Mouse (Mus musculus): ENCODE data around the gene Pnpla1. TPM values are rescaled to one million over a fixed set of nuclear protein-coding genes. Genes with fewer than 3 reads are reported as not detected.

The Pnpla1 gene
- polyA plus RNA-seq, 1 experiment from 2014 or later = 0.06 TPM

- Histone ChIP-seq H3K9ac (replicated peaks) (no peak overlapping the region), H3K4me3 (replicated peaks) (no peak overlapping the region), H3K27ac (replicated peaks) (peak overlapping the region; percentile 51)
Observed at GRCm38 (mm10) chr17:28930392-28931074, 72.3 kb downstream of the Pnpla1 start.

GRCm38 (mm10) chr17:28931436-28932211 lies 73.4 kb downstream of the Pnpla1 start:
- 92% methylated on average over 18 of the region's 18 CpGs for WGBS
- Histone ChIP-seq H3K9ac (replicated peaks) (no peak overlapping the region), H3K9me3 (replicated peaks) (no peaks in the 10 kb centered on the region), H3K36me3 (no peaks in the 10 kb centered on the region), H3K27me3 (replicated peaks) (no peaks in the 10 kb centered on the region), H3K4me1 (peaks cover 10% of the 10 kb centered on the region), H3K4me2 (no peak overlapping the region), H3K4me3 (replicated peaks) (no peak overlapping the region), H3K27ac (replicated peaks) (no peak overlapping the region)
- ATAC-seq (ENCODE audit: low FRiP score) = no peak

More at GRCm38 (mm10) chr17:28930392-28931074, 72.3 kb downstream of the Pnpla1 start:
- Histone ChIP-seq H3K4me1 (peaks cover 10% of the 10 kb centered on the region), H3K27me3 (replicated peaks) (no peaks in the 10 kb centered on the region), H3K9me3 (replicated peaks) (no peaks in the 10 kb centered on the region), H3K4me2 (peak overlapping the region; percentile 41), H3K36me3 (no peaks in the 10 kb centered on the region)
- 17% methylated on average over 14 of the region's 14 CpGs for WGBS
- ATAC-seq (ENCODE audit: low FRiP score) = no peak; the same call in 1 of the 2 replicates

- WGBS = 90% methylated on average over 4 of the region's 4 CpGs
- no peak overlapping the region for H3K4me3 ChIP-seq (replicated peaks)
- H3K4me1 ChIP-seq = peaks cover 10% of the 10 kb centered on the region
- H3K9me3 ChIP-seq (replicated peaks) = no peaks in the 10 kb centered on the region
- H3K36me3 ChIP-seq = no peaks in the 10 kb centered on the region
- no peaks in the 10 kb centered on the region for H3K27me3 ChIP-seq (replicated peaks)
- ATAC-seq (ENCODE audit: low FRiP score) = no peak
- H3K4me2 ChIP-seq = no peak overlapping the region
- no peak overlapping the region for H3K9ac ChIP-seq (replicated peaks)
- H3K27ac ChIP-seq (replicated peaks) = no peak overlapping the region
Observed at GRCm38 (mm10) chr17:28932274-28932673, 74.1 kb downstream of the Pnpla1 start.

DNA sequence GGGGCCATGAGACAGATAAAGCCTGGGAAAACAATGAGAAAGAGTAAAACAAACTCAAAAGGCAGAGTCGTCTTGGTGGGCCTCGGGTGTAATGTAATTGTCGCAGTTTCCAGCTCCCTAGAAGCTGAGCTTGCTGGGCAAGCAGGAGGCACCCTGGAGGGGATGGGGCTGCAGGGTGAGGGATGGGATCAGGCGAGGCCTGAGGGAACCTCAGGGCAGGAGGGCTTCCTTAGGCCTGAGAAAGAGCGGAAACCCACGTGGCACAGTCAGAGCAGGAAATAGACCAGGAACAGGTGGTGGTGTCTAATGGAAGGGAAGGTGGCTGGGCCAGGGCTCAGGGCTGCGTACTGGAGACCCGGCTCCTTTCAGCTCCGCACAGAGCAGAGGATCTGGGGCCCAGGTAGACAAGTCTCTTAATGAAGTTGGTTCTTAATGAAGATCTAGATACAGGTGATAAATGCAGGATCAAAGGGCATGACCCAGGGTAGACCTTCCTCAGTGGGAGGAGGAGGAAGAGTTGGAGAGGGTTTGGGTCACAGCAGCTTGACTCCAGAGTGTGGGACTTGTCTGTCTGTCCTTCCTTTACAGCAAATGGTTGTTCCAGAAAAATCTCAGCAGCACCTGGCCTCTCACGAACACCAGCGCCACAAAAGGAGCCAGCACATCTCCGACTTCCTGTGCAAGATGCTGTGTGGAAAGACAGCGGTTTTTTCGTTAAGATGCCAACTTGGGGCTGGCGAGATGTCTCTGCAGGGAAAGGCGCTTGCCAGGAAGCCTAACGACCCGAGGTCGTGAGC lies 76.1 kb downstream of the Pnpla1 start:
- no peak for ATAC-seq (ENCODE audit: low FRiP score)
- WGBS = 78% methylated on average over 19 of the region's 19 CpGs

DNA sequence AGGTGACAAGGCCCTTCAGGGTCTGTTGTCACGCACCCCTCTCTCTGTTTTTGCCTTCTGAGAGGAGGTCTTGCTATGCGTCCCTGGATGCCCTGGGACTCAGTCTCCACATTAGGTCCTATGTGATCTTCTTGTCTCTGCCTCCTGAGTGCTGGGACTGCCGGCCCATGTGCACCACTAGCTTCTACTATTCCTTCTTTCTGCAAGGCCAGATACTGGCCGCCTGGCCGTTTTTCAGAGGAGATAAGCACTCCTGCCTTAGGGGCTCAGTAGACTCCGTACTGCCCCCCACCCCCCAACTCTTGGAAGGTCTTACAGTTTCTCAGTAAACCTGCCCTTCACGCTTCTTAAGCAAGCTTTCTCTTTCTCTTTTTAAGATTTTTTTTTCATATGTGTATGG lies 77.9 kb downstream of the Pnpla1 start:
- no peaks in the 10 kb centered on the region for H3K36me3 ChIP-seq
- no peak overlapping the region for H3K4me2 ChIP-seq
- WGBS = 93% methylated on average over 7 of the region's 7 CpGs
- H3K27me3 ChIP-seq (replicated peaks) = no peaks in the 10 kb centered on the region
- no peaks in the 10 kb centered on the region for H3K4me1 ChIP-seq
- H3K4me3 ChIP-seq (replicated peaks) = no peak overlapping the region
- no peak overlapping the region for H3K27ac ChIP-seq (replicated peaks)
- no peak overlapping the region for H3K9ac ChIP-seq (replicated peaks)
- ATAC-seq (ENCODE audit: low FRiP score) = no peak
- no peaks in the 10 kb centered on the region for H3K9me3 ChIP-seq (replicated peaks)

More for the DNA sequence above, 76.1 kb downstream of the Pnpla1 start:
- no peaks in the 10 kb centered on the region for H3K9me3 ChIP-seq (replicated peaks)
- H3K4me2 ChIP-seq = no peak overlapping the region
- no peak overlapping the region for H3K9ac ChIP-seq (replicated peaks)
- H3K27me3 ChIP-seq (replicated peaks) = no peaks in the 10 kb centered on the region
- H3K27ac ChIP-seq (replicated peaks) = no peak overlapping the region
- peaks cover 10% of the 10 kb centered on the region for H3K4me1 ChIP-seq
- H3K36me3 ChIP-seq = no peaks in the 10 kb centered on the region
- H3K4me3 ChIP-seq (replicated peaks) = no peak overlapping the region

GRCm38 (mm10) chr17:28936622-28937345 lies 78.6 kb downstream of the Pnpla1 start:
- no peaks in the 10 kb centered on the region for H3K4me1 ChIP-seq
- H3K9ac ChIP-seq (replicated peaks) = no peak overlapping the region
- H3K36me3 ChIP-seq = no peaks in the 10 kb centered on the region
- no peaks in the 10 kb centered on the region for H3K9me3 ChIP-seq (replicated peaks)
- no peaks in the 10 kb centered on the region for H3K27me3 ChIP-seq (replicated peaks)
- no peak overlapping the region for H3K4me2 ChIP-seq
- WGBS = 81% methylated on average over 10 of the region's 10 CpGs
- no peak overlapping the region for H3K4me3 ChIP-seq (replicated peaks)
- no peak for ATAC-seq (ENCODE audit: low FRiP score)
- no peak overlapping the region for H3K27ac ChIP-seq (replicated peaks)

Other genes with a start within 250 kb of the Pnpla1 start
- gene Srpk1, start 235.7 kb upstream of the Pnpla1 start, polyA plus RNA-seq (2015; fragmentation: Nextera tagmentation; extraction: Ambion mirVana) = 85.4 and 90.7 TPM in 2 replicates
- gene Slc26a8, start 168.2 kb upstream of the Pnpla1 start, polyA plus RNA-seq (2015; fragmentation: Nextera tagmentation; extraction: Ambion mirVana) = 0.88 and 1.0 TPM in 2 replicates
- 25.2 and 31.0 TPM in 2 replicates for gene Mapk14, start 167.1 kb upstream of the Pnpla1 start, polyA plus RNA-seq (2015; fragmentation: Nextera tagmentation; extraction: Ambion mirVana)
- 2.7 and 3.0 TPM in 2 replicates for gene AC170998.1, start 132.3 kb upstream of the Pnpla1 start, polyA plus RNA-seq (2015; fragmentation: Nextera tagmentation; extraction: Ambion mirVana)
- 1.2 and 13.6 TPM in 2 replicates for gene Mapk13, start 89.1 kb upstream of the Pnpla1 start, polyA plus RNA-seq (2015; fragmentation: Nextera tagmentation; extraction: Ambion mirVana)
- 7.0 and 10.9 TPM in 2 replicates for gene Brpf3, start 57.3 kb upstream of the Pnpla1 start, polyA plus RNA-seq (2015; fragmentation: Nextera tagmentation; extraction: Ambion mirVana)
- 1.1 and 1.6 TPM in 2 replicates for gene 4930539E08Rik, start 56.9 kb downstream of the Pnpla1 start, polyA plus RNA-seq (2015; fragmentation: Nextera tagmentation; extraction: Ambion mirVana)
- 0.24 TPM in 1 of 2 replicates, not detected in the other for gene Pxt1, start 85.4 kb downstream of the Pnpla1 start, polyA plus RNA-seq (2015; fragmentation: Nextera tagmentation; extraction: Ambion mirVana)
- gene Kctd20, start 93.5 kb downstream of the Pnpla1 start, polyA plus RNA-seq (2015; fragmentation: Nextera tagmentation; extraction: Ambion mirVana) = 78.9 and 81.3 TPM in 2 replicates
- 81.2 and 82.1 TPM in 2 replicates for gene Stk38, start 149.6 kb downstream of the Pnpla1 start, polyA plus RNA-seq (2015; fragmentation: Nextera tagmentation; extraction: Ambion mirVana)
- gene Srsf3, start 174.2 kb downstream of the Pnpla1 start, polyA plus RNA-seq (2015; fragmentation: Nextera tagmentation; extraction: Ambion mirVana) = 403 and 429 TPM in 2 replicates
- 99.0 and 99.7 TPM in 2 replicates for gene Cdkn1a, start 232.6 kb downstream of the Pnpla1 start, polyA plus RNA-seq (2015; fragmentation: Nextera tagmentation; extraction: Ambion mirVana)

All from neural tube, embryonic 15.5 days (tissue).